Mouse (Mus musculus) frontal cortex, postnatal 14 days (tissue): ENCODE measurements around the gene 1700013H16Rik.
"Not testable (repeated sequence)": the region's sequence is repeated elsewhere in the genome, so short reads cannot be mapped to it uniquely, and the experiment has no call there.

Experiments used
- DNase-seq, 2 experiments: peaks; one replicate each; pipeline ENCODE4 v3.0.0; 2022; ENCODE audit warnings: low spot score in 2 of 2

The 1700013H16Rik gene

GRCm38 (mm10) chrX:53757736-53758135 is at the start of gene 1700013H16Rik:
1700013H16Rik (minus strand) TSS chrX:53757831.
- DNase-seq: no peak

- no peak for DNase-seq
Measured at GRCm38 (mm10) chrX:53799074-53799473, 41.4 kb upstream of the 1700013H16Rik start.

DNA sequence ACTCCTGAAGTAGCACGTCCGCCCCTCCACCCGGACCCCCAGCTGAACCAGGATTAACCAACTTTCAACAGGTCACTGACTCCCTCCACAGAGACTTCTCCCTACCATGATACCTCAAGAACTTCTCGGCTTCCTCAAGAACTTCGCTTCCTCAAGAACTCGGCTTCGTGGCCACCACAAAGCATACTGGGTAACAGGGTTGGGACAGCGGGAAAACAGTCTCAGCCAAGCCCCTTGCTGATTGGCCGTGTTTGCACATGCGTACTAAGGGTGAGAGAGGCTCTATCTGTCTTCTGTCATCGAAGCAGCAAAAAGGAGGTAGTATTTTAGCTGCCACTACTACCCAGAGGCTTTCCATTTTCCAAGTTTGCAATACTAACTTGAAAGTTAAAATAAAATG is 39.9 kb upstream of the 1700013H16Rik start, which contains the start of gene Xlr:
Gene Xlr, minus strand, starts transcription at position 188 of the 400 bp plus-strand sequence.
- not testable (repeated sequence) for DNase-seq

GRCm38 (mm10) chrX:53776276-53776675 is 18.6 kb upstream of the 1700013H16Rik start, which contains the start of gene Zfp36l3:
Zfp36l3 (minus strand) TSS chrX:53776394.
- no peak for DNase-seq

DNA sequence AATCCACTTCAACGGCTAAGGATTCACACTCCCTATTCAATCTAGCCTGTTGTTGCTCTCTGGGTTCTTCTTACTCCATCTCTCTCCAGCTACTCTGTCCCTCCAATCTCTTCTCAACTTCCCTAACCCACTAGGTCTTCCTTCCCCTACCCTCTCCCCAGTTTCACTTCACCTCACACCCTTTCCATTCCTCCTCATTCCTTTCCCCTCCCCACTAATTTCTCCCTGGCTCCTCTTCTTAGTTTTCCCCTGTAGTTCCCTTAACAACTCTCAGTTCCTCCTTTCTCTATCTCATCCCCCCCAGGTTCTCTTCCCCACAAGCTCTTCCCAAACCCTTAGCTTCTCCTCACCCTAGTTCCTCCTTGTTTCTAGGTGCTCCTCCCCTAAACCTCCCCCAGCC is 4.8 kb downstream of the 1700013H16Rik start:
- no peak for DNase-seq

DNA sequence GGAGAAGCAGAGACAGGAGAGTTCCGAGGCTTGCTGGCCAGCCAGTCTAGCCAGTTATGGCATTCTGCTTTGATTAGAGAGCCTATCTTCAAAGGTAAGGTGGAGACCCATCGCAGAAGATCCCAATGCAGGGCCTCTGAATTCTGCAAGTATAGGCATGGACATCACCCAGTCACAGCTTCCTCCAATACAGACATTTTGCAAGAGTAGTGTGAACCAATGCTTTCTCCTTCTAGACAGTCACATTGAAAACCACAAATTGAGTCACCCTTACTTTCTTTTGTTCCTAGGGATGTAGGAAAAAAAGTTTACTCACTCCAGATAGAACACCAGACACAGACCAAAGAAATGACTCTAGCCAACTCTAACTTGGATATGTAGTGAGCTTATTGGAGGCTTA is 28.7 kb downstream of the 1700013H16Rik start:
- no peak for DNase-seq

GRCm38 (mm10) chrX:53724596-53724995 is 33.0 kb downstream of the 1700013H16Rik start, which contains the start of gene 4930502E18Rik:
4930502E18Rik (plus strand) TSS chrX:53724826.
- DNase-seq: no peak

DNA sequence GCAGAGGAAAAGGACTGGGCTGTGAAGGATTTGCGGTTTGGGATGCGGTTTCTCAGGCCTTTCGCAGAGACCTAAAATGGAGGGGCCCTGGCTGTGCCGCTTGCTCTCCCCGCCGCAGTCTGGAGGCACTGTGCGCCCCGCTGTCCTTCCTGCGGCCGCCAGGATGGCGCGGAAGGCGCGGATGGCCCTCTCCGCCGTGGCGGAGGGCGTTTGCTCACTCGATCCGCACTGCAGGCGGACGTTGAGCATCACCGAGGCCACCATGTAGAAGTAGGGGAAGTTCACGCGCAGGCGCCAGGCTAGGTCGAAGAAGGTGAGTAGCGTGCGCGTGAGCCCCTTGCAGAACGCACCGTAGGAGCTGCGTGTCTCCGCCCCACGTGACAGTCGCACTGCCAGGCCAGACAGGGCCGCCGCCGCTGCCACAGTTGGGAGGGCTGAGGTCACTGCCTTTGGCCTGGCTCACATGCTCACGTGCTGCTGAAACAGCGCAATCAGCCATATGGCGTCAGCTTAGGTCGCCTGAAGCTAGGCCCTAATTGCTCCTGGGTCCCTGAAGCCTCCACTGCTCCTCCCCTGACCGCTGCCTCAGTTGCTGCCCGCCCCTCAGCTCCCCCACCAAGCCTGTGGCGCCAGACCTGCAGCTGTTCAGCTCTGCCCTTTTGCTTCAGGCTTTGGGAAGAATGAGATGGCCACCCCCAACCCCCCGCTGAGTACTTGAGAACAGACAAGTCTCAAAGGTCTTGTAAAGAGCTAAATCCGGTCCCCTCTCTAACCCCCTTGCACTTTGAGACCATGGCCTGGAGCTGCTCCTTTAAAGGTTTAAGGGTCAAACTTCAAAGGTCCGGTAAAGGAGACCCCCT is 41.1 kb downstream of the 1700013H16Rik start:
- peak; percentile 15 to 20 for DNase-seq

DNA sequence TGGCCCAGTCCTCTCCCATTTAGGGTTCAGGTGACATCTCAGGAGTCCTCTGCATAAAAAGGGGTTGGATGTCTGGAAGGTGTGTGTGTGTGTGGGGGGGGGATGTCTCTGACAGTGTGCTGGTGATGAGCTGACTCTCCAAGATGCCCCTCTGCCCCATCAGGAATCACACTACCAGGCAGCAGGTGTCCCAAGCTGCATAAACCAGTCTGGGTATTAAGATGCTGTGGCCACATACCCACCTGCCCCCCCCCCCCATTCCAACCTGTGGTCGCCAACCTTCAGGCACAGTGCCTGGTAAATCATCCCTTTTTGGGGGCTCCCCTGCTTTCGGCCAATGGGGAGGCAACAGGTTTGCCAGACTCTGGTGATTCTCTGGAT is 41.7 kb downstream of the 1700013H16Rik start:
- no peak for DNase-seq

DNA sequence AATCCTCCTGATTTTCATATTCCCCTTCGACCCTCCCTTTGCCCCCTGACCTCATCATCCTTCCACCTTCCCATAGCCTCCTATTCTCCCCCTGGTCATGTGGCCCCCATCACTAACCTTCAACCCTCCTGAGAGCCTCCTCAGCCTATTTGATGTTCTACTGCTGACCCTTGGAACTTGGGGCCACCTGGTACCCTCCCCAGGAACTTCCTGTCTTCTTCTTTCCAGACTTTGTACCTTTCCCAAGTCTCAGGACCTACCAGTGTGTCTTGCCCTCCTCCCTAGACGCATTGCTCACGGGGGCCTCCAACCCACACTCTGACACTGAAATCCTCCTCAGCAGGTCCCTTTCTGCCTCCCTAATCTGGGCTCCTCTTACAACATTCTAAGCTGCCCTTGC is 55.0 kb downstream of the 1700013H16Rik start:
- no peak for DNase-seq

DNA sequence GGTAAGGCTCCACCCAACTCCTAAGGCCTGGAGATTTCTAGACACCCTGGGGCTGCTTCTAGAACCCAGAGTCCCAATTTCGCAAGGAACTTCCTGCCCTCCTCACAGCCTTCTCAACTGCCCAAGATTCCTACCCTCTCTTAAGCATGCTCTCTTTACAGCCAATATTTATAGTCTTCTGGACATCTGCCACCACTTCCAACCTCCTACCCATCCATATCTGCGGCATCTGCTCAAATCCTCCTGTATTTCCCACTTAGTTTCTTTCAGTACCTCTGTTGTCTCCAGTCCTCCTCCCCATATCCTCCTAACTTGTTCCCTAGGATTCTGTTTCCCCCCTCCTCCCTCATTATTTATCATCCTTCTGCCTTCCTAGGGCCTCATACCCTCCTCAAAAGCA is 58.4 kb downstream of the 1700013H16Rik start:
- DNase-seq: no peak

- no peak for DNase-seq
Measured at GRCm38 (mm10) chrX:53694008-53694777, 63.4 kb downstream of the 1700013H16Rik start.

GRCm38 (mm10) chrX:53693141-53693540 is 64.5 kb downstream of the 1700013H16Rik start:
- no peak for DNase-seq
